Mouse (Mus musculus) telencephalon, adult 2 months (tissue): ENCODE measurements around the gene Sorbs2.

Source experiments
- DNase-seq: peaks from one replicate; pipeline ENCODE4 v3.0.0-alpha.2; 2011; ENCODE audit warnings: low read depth, low spot score

The Sorbs2 gene

DNA sequence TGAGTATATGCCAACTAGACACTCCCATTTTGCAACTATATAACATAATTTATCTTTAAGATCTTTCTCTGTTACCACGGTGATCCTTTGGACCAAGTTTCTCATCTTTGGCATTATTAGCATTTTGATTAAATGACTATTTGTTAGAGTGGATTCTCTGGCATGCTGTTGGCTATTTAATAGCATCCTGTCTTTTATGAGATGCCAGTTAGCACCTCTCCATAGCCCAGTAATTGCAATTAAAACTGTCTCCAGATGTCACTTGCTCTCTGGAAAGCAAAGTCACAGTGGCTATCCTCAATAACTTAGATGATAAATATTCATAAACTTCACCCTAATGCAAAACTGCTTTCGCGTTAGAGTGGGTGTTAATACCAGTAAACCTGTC, 170.3 kb downstream of the Sorbs2 start:
- no peak for DNase-seq

DNA sequence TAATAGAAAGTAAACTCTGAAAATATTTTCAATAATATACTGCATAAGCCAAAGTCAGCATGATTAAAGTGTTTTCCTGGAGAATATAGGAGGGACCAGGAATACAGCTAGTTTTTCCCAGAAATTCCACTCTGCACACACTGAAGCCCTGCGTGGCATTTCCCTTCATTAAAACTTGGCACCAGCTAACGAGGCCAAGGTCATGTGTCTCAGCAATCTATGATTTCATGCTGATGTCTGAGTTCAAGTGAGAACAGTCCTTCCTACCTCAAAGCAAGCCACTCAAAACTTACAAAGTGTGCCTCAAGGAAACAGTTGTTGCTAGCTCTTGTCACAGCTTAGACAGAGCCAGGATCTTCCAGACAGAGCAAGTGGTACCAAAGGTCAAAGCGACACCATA, 173.6 kb downstream of the Sorbs2 start:
- DNase-seq = no peak

DNA sequence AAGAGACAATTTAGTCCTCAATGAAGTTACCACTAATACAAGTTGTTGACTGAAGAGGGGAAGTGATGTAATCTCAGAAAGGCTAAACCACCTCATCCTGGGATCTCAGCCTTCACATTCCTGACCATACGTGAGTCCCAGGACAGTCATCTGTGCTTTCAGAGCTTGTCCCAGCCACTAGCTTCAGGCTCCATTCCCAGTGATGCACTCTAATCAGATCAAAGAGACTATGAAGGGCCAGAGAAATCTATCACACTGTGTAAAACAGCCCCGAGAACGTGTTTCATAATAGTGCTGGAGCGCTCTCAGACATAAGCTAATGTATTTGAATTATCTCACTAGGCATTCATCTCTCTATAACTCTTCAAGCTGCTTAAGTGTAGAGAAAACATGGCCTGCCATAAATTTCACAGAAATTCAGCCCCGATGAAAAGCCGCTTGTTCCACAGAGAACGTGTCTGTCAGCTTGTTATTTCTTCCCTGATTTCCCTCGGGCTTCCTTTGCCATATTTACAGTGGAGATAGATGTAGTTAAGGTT, 175.3 kb downstream of the Sorbs2 start:
- no peak for DNase-seq

DNA sequence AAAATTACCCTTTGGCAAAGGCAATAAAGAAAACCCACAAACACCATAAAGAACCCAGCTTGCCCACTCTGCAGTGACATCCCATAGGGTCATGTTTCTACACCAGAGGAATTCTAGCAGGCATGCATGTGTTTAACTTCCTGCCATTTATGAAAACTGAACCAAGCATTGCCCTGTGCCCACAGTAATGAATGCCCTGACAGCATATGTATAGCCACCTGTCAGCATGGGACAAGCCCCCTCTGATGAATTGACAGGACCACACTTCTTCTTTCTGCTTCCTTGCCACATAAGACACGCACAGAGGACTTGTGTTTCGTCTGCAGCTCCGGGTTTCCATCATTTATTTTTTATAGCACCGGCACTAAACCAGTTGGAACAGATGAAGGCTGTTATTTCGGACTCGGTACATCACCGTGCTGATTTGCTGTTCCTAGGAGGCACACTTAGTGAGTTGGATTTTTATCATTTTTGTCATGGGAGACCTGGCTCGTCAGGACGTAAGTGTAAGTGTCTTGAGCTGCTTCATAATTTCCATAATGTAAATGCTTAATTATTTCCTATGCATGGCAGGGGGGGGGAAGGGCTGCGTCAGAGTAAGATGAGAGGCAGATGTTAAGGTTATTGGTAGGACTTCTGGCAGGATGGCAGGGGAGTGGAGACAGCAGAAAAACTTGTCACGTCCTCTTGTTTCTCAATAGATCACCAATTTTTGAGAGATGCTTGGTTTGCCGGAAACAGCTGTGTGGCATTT, 180.5 kb downstream of the Sorbs2 start:
- DNase-seq = no peak

DNA sequence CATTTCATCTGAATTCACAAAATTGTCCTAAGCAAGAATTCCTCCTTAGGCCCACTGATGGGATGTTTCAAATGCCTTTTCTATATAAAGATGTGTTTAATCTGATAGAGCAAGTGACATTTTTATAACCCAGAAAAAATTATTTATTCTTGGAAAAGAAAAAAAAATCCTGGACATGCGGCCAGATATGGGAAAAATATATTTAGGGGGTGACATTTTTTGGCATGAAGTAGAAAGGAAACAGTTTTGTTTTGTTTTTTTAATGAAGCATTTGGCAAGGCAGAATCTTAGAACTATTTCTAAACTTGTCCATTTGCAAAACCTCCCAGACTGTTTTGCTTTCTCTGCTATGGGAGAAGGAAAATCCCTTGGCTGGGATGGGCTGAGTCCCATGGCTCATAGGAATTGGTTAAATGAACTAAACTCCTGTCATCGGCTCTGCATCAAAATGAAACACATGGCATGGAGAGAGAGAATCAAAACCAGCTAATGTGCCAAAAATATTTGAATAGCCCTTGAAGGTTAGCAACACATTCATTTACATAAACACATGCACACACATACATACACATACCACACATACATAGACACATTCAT, 182.1 kb downstream of the Sorbs2 start:
- no peak for DNase-seq

DNA sequence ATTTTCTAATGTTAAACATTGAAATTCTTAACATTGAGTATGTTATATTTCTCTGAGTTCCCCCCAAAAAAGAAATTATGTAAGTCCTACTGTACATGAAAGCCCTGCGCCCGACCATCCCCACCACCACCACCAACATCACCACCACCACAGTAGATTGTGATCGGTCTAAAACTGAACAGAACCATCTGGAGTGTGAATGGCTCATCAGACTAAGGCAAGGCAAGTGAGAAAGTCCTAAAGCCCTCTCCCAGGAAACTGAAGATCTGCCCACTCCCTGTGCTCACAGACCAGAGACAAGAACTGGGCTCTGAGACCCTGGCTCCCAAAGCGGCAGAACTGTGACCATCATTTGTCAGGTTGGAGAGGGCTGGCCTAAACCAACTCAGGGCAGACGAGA, 192.5 kb downstream of the Sorbs2 start:
- DNase-seq = peak; percentile 73

DNA sequence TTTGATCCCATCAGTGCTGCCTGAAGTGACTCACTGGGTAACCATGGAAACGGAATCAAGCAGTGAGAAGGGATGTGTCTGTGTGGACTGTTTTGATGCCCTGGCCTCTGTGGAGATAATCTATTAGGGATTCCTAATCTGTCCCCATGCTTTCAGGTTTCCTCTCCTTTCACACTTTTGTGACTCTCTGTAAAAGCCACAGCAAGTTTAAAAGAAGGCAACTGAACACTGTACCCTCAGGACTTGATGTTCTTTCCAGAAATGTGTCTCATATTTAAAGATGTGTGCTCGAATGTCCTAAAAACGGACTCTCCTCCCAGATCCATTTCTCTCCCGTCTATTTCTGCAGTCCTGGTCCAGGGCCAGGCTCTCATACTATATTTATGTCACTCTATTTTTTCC, 196.1 kb downstream of the Sorbs2 start:
- DNase-seq = no peak

DNA sequence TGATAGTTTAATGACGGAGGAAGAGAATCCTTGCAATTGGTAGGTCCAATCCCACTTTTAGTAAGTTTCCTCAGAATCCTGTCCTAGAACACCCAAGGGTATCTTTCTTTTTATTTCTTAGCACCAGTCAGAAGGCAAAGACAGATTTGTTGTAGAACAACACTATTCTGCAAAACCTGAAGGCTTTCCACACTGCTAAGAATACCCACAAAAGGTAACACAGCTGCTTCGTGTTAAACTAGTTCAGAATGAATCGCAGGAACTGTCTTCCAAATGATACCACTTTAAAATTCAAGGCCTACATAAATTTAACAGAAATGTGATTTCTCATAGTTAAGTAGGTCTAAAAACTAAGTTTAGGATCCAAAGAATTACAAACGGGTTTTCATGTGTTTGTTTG, 201.5 kb downstream of the Sorbs2 start:
- no peak for DNase-seq

DNA sequence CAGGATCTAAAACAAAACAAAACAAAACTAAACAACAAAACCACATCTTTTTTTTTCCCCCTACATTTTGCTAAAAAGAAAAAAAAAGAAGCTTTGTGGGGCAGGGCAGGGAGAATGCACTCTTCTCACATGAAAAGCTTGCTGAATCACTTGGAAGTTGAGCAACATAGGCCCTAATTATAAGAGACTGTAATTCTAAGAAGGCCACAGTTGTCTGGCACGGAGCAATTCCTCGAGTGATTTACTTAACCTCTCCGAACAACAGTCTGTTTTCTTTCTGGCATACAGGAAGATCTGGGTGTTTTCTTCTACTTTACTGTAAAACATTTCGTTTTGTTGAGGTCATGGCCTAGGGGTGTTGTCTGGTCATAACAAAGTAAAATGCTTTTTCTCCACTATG, 202.1 kb downstream of the Sorbs2 start:
- no peak for DNase-seq

DNA sequence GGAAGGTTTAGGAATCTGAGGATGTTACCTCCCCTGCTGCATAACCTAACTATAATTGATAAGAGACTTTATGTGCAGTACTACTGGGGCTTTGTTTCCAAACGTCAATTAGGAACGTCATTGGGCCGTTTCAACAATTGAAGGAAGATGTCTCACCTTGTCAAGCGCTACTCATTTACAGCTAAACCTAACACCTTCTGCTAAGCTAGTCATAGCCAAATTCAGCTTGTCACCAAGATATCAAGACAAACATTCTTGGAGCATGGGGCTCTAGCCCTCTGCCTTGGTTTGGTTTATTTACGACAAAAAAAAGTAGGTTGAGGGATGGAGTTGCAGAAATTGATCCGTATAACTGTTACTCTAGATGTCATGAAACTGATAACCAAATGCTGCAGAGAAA, 205.0 kb downstream of the Sorbs2 start:
- no peak for DNase-seq

DNA sequence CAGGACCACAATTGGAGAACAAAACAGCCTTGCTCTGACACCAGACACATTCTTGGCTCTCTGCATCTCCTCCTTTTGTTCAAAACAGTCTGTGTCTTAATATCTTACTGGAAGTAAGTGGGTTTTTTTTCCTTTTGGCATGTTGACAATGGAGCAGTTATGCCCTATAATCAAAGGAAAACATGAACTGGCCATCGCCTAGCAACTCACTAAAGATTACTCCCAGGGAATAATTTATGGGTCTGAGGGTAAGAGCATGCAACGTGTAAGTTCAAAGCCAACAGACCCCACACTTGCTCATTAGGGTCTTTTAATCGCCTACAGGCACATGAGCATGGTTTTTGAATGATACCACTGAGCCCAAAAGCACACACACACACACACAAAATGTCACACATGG, 207.2 kb downstream of the Sorbs2 start:
- DNase-seq = no peak

DNA sequence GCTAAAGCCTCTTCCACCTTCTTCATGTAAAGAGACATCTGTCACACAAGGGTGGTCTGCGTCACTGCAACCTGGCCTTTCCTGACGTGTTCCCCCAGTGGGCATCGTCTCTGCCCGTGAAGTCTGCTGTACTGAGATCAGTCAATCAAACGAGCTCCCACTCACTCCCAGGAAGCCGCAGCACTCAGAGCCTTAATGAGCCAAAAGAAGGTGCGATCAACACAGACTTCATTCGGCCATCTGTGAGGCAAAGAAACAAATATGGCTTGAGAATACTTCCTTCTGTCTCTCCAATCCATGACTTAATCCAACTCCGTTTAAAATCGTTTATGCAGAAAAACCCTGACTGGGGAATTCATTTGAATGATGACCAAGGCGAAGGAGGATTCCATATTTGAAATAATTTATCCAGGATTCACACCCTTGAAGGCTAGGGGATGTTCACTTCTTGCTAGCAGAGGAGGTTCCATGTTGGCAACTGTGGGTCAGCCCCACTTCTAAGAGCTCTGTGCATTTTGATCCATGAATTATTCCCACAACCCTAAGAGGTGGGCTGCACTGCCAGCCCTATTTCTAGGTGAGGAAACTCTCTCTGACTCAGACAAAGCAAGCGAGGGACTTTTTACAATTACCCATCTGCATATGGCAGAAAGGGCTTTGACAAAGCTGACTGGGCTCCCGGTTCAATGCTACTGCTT, 207.9 kb downstream of the Sorbs2 start:
- peak; percentile 86 for DNase-seq

DNA sequence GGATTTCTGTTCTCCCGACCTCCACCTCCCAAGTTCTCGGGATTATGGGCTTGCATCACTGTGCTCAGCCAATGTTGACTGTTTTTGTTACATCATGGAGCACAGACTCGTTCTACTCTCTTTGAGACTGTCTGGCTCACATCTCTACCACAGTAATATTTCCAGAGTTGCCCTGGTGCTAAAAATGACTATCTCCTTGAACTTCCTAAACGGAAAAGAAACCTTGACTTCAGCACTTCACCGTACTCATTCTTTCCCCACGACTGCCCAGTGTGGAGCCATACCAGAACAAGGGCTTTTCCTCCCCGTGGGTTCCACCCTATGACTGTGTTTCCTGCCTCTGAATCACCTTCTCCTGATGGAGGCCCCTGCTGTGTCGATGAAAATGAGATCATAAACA, 212.2 kb downstream of the Sorbs2 start:
- DNase-seq = no peak

DNA sequence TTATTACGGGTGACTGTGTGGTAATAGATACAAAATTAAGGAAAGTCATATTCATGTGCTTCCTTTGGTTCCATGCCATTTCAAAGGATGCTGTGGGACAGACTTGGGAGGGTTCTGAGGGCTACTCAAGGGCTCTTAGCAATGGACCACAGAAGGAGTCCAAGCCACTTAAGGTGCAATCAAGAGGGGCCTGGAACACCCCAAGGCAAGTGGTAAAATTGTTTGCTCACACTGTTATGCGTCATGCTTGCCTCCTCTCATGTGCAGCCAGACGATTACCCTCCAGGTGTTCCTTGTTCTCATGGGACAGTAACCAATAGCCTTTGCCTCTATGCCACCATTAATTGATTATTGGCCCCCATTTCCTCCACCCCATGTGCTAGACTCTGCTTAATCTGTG, 216.6 kb downstream of the Sorbs2 start:
- DNase-seq = no peak

DNA sequence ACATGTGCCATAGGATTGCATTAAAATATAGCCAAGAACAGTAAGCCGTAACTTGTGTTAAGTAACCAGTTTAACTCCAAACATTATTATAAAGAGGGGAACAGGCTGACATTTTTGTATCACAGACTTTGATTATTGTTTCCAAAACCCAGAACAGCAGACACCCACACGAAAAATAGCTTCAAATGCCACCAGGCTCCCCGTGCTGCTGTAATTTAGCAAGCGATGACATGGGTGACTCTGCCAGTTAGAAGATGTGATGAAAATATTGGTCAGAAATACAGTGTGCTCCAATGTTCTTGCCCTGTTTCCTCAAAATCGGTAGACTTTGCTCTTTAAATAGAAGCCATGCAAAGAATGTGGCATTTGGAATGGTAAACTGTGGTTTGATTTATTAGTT, 217.7 kb downstream of the Sorbs2 start:
- DNase-seq = no peak

DNA sequence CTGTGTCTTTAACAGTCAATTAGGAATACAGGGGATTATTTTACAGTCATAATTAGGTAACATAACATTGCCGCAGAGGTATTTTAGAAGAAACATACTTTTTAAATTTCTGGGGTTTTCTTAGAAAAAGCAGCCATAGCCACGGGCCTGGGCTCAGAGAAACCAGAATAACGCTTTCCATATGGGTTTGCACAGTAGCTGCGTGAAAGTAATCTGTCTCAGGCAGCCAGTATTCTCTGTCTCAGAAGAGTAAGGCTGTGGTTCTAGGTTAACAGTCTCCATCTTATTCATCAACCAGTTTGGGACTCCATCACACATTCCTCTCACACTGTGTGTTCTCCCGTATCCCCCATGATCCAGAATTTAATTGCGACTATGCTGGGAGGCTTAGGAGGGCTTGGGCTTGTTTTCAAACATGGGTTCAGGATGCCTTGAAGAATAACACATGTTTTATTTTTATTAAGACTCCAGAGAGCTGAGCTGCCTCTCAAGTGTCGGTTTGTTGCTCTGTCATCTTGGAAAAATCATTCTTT, 222.3 kb downstream of the Sorbs2 start:
- DNase-seq = no peak

DNA sequence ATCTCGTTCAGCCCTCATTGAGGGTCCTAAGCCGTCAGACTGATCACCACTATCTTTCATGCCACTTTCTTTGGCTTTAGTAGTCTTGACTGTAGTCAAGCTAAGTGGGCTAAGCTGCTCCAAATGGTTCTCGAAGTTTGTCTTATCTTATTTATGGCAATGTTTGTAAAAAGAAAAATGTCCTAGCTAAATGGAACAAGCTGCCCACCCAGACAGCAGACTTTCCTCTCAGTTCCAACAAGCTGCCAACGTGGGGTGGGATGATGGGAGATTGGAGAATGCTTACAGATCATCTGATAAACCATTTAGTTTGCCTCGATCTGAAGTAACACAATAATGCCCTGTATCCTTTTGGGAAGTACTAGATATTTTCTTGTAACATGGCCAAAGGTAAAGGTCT, 223.2 kb downstream of the Sorbs2 start:
- DNase-seq = no peak

DNA sequence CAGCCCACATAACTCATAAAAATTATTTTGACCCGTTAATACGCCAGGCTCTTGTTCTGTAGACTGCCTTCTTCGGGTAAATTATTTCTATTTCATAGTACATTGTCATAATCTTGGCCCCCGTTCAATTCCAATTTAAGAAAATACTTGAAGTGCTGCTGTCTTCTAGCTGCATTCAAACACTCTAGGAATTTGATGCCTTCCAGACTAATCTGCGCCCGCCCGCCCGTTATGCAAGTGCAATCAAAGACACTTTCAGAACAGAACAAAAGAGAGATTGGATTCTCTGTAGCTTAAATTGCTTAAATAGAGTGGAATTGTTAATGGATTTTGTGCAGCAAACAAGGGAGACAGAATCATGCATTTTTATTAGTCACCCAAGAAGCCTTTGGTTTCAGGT, 226.5 kb downstream of the Sorbs2 start:
- peak; percentile 38 for DNase-seq

DNA sequence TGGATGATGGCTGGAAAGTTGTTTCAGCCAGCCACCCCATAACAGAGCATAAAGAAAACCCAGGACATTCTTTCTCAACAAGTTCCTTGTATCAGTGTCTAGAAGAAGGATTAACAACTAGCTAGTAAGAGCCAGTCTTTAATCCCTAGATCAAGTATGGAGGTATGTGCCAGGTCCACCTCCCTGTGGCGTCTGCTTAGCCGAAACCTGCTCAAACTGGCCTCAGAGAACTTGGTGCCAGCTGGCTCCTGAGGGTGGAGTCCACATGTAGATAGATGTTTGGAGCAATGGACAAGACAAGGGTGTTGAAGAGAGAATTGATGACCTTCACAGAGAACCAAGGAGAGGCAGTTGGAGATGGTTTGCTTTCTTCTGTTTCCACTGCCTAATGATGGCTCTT, 229.7 kb downstream of the Sorbs2 start:
- DNase-seq = no peak

DNA sequence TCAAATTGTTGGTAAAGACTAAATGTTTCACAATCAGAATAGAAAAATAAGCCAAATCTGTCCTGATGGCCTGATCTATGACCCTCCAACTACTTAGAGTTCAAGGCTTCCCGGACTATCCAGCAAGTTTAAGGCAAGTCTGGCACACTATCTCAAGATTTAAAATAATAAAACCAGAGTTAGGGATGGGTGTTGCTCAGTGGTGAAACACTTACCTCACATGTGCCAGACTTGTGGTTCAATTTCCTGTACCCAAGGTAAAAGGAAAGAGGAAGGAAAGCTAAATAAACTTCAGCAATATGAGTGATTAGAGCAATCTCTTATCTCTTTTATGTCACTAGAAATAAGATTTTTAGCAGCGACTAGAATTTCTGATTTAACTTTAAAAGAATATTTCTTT, 235.7 kb downstream of the Sorbs2 start:
- DNase-seq = no peak

DNA sequence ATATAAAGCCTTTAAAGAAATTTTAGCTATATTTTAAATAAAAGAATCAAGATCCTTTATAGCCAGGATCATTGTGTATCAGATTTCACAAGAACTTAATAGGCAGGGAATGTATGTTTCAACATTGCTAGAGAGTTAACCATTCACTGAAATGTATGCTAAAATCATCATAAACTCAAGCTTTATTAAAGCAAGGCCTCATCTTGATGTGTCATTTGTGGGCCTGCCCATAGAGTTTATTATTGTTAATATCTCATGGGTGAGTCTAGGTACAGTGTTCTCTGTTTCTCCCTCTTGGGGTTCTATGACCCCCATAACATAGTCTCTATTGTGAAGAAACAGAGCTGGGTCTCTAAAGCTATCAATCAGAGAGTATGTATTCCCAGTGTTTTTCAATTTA, 236.2 kb downstream of the Sorbs2 start:
- no peak for DNase-seq
